Mouse (Mus musculus) ES-CJ7 (cell line): ENCODE measurements around the gene Rnf113a2.

Experiments
- DNase-seq: peaks from one replicate; pipeline ENCODE4 v3.0.0; 2011; ENCODE audit warnings: low read depth, low spot score

Gene Rnf113a2

GRCm38 (mm10) chr12:84416834-84417604, at the start of gene Rnf113a2:
Gene Rnf113a2, plus strand, starts transcription at chr12:84417196.
- DNase-seq, result peak; percentile 93

GRCm38 (mm10) chr12:84371647-84372046, 45.3 kb upstream of the Rnf113a2 start:
- DNase-seq, result no peak

- no peak for DNase-seq
These were observed 43.0 kb upstream of the Rnf113a2 start for GRCm38 (mm10) chr12:84373831-84374481.

DNA sequence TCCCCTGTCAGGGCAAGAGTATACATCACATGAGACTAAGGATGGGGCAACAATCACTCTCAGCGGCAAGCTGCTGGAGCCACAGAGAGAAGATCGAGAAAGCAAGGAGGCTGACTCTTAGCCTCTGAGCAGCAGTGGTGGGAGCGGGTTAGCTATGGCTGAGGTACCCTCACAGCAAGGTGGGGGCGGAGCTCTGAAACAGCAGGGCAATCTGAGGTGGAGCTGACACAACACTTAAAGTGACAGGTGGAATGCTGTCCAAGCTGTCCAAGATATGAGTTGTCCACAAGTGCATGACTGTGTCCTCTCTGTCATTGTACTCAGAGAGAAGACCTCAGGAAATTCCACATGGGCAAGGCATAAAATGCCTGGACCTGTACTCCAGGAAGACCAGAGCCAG, 34.6 kb upstream of the Rnf113a2 start:
- no peak for DNase-seq

DNA sequence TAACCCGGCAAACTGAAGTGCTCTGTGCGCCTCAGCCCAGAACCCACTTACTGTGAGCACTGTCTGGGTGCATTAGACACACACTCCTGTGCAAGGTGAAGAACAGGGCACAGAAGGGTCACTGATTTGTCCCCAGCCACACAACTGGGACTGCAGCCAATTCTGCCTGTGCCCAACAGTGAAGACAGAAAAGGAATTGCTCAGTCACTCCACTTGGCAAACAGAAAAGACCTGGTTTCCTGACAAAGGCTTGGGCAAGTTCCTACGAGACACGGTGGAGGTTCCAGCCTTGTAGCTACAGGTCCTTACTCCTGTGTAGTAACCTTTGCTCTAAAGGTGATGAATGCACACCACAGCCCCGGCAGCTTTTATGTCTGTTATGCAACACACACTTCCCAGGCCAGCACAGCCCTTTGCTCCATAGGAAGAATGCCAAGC, 32.3 kb upstream of the Rnf113a2 start:
- DNase-seq, result no peak

DNA sequence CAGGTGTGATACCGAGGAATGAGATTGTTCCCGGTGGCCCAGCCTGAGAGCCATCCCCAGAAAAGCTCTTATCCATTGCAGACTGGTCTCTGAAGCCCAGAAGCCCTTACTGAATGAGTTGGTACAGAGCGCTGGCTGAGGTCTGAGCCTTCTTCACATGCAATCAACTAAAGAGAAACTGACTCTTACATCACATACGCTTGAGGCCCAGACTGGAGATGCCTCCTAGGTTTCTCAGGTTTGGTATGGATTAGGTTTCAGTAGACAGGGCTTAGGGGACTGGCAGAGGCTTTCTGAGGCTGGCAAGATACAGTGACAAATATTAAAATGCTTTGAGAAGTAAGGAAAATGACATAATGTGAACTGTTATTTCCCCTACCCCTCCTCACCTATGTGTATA, 31.6 kb upstream of the Rnf113a2 start:
- no peak for DNase-seq

DNA sequence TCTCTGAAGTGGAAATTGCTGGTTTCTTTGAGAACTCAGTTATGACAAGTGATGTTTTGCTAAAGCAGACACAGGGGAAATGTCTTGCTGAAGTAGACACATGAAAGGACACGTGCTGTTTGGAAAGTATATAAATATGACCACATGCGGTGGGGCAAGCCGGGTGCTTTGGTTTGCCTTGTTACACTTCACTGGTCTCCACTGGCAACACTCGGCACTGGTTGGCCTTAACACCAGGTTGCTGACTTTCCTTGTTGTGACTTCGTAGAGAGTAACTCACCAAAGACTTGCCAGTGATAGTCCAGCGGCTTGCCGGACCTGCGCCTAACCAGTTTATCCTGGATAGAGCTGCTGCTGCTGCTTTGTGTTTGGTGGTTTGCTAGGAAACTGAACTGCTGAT, 28.9 kb upstream of the Rnf113a2 start:
- DNase-seq, result no peak

GRCm38 (mm10) chr12:84388774-84389400, 28.1 kb upstream of the Rnf113a2 start:
- DNase-seq, result peak; percentile 31

DNA sequence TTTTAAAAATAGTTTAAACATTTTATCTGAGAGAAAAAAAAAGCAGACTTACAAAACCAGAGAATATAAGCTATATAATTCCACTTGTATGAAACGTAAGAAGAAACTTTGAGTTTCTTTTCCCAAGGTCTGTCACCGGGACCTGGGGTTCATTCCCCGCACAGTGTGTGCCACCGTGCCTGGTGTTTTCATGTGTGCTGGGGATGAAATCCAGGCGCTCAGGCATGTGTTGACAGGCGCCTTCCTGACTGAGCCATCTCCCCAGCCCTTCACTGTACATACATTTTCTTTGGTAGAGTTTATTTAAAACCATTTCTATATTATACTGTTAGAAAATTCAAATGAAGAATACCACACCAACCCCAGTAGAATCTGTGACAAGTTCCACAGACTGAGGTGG, 26.7 kb upstream of the Rnf113a2 start:
- DNase-seq, result no peak

DNA sequence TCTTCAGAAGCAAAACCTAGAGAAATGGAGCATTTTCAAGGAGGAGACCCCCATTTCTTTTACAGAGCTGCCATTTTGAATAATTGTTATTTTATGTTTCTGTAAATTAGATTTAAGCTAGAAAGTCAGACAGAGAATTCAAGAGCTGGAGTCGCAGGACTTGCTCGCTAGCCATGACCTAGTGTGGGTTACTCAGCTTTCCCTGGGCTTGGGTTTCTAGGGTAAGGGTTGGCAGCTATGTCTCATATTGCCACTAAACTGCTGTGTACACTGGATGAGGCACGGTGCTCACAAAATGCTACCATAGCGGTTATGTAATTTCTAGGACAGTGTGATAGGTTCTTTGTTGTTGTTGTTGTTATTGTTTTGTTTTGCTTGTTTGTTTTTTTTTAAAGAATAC, 24.3 kb upstream of the Rnf113a2 start:
- DNase-seq, result no peak

- DNase-seq, result no peak
These were observed 23.1 kb upstream of the Rnf113a2 start for GRCm38 (mm10) chr12:84393847-84394246.

DNA sequence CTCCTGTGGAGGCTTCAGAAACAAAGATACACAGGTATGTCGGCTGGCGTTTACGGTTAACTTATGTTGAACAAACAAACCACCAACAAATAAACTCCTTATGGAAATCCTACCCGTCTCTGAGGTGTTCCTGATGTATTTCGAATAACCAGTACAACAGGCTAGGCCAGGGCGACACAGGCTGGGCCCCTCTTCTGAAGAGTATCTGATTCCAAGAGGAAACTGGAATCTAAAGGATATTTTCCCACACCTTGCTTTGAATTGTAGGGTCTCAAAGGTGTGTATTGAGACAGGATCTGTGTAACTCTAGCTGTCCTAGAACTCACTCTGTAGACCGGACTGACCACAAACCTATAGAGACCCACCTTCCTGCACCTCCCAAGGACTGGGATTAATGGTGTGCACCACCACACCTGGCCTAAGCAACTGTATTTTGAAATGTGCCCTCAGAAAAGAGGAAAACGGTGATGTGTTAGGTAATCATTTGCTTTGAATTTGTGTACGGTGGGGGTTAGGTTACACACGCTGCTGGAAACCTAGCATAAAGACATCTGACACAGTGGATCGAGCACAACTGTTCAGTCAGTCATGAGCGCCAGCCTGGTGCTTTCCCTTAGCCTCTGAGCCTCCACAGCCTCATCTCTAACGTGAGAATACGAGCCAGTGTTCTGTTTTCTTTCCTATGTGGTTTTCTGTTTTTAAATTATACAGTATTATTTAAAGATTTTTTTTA, 19.9 kb upstream of the Rnf113a2 start:
- no peak for DNase-seq

GRCm38 (mm10) chr12:84397685-84398084, 19.3 kb upstream of the Rnf113a2 start:
- no peak for DNase-seq

GRCm38 (mm10) chr12:84398629-84399028, 18.4 kb upstream of the Rnf113a2 start:
- DNase-seq, result no peak

- no peak for DNase-seq
These were observed 17.9 kb upstream of the Rnf113a2 start for GRCm38 (mm10) chr12:84399135-84399534.

DNA sequence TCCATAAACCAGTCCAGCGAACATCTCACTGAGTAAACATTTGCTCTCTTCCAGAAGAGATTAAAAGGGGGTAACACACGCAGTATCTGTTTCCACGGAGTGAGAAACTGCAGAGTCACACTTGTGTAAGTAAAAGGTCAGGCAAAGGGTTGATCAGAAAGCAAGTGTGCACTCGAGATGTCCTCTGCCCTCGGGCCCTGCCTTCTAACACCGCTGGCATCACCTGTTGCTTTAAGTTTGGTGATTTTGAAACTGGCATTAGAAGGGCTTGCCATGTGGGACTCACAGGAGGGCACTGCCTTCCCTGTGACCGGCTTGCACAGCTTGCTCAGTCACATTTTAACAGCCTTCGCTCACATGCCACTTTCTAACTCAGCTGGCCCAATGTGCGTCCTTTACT, 17.3 kb upstream of the Rnf113a2 start:
- DNase-seq, result no peak

- no peak for DNase-seq
These were observed 16.9 kb upstream of the Rnf113a2 start for GRCm38 (mm10) chr12:84400068-84400467.

- DNase-seq, result no peak
These were observed 16.3 kb upstream of the Rnf113a2 start for GRCm38 (mm10) chr12:84400653-84401052.

- no peak for DNase-seq
These were observed 14.1 kb upstream of the Rnf113a2 start for GRCm38 (mm10) chr12:84402923-84403322.

GRCm38 (mm10) chr12:84404541-84404940, 12.5 kb upstream of the Rnf113a2 start:
- no peak for DNase-seq

GRCm38 (mm10) chr12:84407259-84407658, 9.7 kb upstream of the Rnf113a2 start:
- DNase-seq, result peak; percentile 58
